Mouse (Mus musculus): ENCODE results near the gene Magi1. TPM values are rescaled to one million over a fixed set of nuclear protein-coding genes. Genes with fewer than 3 reads are reported as not detected.

Magi1 gene
- polyA plus RNA-seq, 1 experiment: 1.3 TPM

DNA sequence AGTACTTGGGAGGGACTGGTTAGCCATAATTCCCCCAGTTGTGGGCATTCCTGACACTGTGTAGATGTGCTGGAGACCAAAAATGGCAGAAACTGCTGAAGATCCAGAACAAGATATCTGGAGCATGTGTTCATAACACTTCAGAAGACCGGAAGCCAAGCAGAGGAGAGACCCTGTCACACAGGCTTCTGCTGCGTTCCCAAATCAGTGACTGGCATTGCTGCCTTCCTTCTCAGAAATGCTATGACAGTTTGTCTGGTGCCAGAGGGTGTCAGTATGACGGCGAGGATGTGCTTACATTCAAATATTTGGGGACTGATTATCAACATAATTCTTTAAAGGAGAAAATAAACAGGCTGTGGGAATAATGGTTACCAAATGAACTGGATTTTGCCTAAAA lies 373.7 kb downstream of the Magi1 start:
- TF ChIP-seq POLR2A (IDR thresholded peaks at IDR 0.05; ENCODE audit: borderline replicate concordance, control insufficient read depth, low read depth, low read length) (no peak), CTCF (IDR thresholded peaks at IDR 0.05; ENCODE audit: control insufficient read depth, insufficient read depth, low read length) (no peak)
- H3K27ac ChIP-seq (ENCODE audit: control insufficient read depth, insufficient read depth, low read depth, low read length, poor library complexity): no peak overlapping the region
- no peak overlapping the region for H3K4me3 ChIP-seq (replicated peaks; ENCODE audit: control insufficient read depth, low read depth, low read length)
- H3K4me1 ChIP-seq (ENCODE audit: control insufficient read depth, insufficient read depth, low read length): no peaks in the 10 kb centered on the region
- 82% methylated on average over 4 of the region's 4 CpGs for WGBS

DNA sequence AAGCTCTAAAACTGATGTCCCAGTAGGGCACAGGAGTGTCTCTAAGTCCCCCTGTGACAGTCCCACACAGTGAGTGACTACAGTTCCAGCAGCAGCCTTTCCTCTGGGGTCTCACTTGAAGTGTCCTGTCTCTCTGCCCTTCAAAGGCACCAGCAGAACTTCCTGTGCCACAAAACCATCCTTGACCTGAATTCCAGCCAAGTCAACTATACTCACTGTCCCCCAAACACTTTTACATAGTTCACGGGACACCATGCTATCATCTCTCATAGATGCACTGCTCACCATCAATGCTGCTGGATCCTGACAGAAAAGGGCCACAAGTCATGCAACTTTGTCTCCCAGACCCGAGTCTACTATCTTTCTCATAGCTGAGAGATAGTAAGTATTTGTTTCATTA lies 378.7 kb downstream of the Magi1 start:
- WGBS: 54% methylated on average over 2 of the region's 2 CpGs
- Histone ChIP-seq H3K4me1 (ENCODE audit: control insufficient read depth, insufficient read depth, low read length) (no peaks in the 10 kb centered on the region), H3K4me3 (replicated peaks; ENCODE audit: control insufficient read depth, low read depth, low read length) (no peak overlapping the region), H3K27ac (ENCODE audit: control insufficient read depth, insufficient read depth, low read depth, low read length, poor library complexity) (no peak overlapping the region)
- TF ChIP-seq POLR2A (IDR thresholded peaks at IDR 0.05; ENCODE audit: borderline replicate concordance, control insufficient read depth, low read depth, low read length) (no peak), CTCF (IDR thresholded peaks at IDR 0.05; ENCODE audit: control insufficient read depth, insufficient read depth, low read length) (no peak)

DNA sequence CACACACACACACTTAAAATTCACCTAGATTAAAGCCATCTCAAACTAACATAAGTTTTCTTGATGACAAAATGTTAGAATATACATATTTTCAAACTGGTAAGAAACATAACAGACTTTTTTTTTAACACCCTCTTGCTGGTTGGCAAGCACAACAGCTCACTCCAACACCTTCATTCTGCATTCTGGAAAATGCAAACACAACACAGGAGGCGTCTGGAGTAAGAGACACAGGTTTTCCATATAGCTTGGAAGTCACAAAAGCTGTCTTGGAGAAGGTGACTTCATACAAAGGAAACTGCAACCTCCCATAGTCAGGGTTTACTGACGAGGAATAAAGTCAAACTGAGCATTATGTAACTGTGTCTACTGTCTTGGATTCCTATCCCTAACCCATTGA lies 381.5 kb downstream of the Magi1 start:
- H3K4me1 ChIP-seq (ENCODE audit: control insufficient read depth, insufficient read depth, low read length): no peaks in the 10 kb centered on the region
- TF ChIP-seq CTCF (IDR thresholded peaks at IDR 0.05; ENCODE audit: control insufficient read depth, insufficient read depth, low read length) (no peak), POLR2A (IDR thresholded peaks at IDR 0.05; ENCODE audit: borderline replicate concordance, control insufficient read depth, low read depth, low read length) (no peak)
- no peak overlapping the region for H3K27ac ChIP-seq (ENCODE audit: control insufficient read depth, insufficient read depth, low read depth, low read length, poor library complexity)
- WGBS: 70% methylated on average over 2 of the region's 2 CpGs
- H3K4me3 ChIP-seq (replicated peaks; ENCODE audit: control insufficient read depth, low read depth, low read length): no peak overlapping the region

DNA sequence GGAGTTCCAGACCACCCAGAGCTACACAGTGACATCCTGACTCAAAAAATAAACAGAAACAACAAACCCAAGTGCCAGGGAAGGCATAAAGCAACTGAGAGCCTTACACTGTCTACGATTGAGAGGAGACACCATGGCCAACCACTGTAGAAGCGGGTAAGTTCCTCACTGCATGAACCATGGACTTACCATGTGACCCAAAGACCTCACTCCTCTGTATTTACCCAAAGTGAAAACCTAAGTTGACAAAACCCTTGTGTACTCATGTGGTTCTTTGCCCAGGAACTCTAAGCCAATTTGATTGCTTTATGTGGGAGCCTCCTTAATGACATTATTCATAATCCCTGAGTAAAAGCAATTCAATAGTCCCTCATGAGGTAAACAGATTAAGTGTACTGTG lies 382.3 kb downstream of the Magi1 start:
- Histone ChIP-seq H3K27ac (ENCODE audit: control insufficient read depth, insufficient read depth, low read depth, low read length, poor library complexity) (no peak overlapping the region), H3K4me3 (replicated peaks; ENCODE audit: control insufficient read depth, low read depth, low read length) (no peak overlapping the region), H3K4me1 (ENCODE audit: control insufficient read depth, insufficient read depth, low read length) (no peaks in the 10 kb centered on the region)
- 85% methylated on average over 2 of the region's 2 CpGs for WGBS
- TF ChIP-seq POLR2A (IDR thresholded peaks at IDR 0.05; ENCODE audit: borderline replicate concordance, control insufficient read depth, low read depth, low read length) (no peak), CTCF (IDR thresholded peaks at IDR 0.05; ENCODE audit: control insufficient read depth, insufficient read depth, low read length) (no peak)

DNA sequence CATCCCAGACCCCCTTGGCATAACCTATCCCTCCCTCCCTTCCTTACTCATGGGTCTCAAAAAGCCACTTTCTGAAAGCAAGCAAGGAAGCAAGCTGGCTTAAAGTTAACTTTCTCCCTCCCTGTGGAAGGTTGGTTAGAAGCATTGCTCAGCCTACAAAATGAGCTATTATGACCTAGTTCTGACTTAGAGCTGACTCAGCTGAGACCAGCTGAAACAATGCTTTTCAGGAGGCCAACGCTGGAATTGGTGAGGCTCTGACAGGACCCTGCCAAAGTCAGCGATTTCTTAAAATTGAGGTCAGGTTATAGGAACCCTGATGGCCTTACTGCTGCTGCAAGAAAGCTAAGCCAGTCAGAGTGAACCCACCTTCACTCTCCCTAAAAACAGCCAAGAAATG lies 386.2 kb downstream of the Magi1 start:
- H3K27ac ChIP-seq (ENCODE audit: control insufficient read depth, insufficient read depth, low read depth, low read length, poor library complexity): no peak overlapping the region
- WGBS: 68% methylated on average over 2 of the region's 2 CpGs
- no peak for TF ChIP-seq CTCF (IDR thresholded peaks at IDR 0.05; ENCODE audit: control insufficient read depth, insufficient read depth, low read length)
- no peak for TF ChIP-seq POLR2A (IDR thresholded peaks at IDR 0.05; ENCODE audit: borderline replicate concordance, control insufficient read depth, low read depth, low read length)
- no peak overlapping the region for H3K4me3 ChIP-seq (replicated peaks; ENCODE audit: control insufficient read depth, low read depth, low read length)
- H3K4me1 ChIP-seq (ENCODE audit: control insufficient read depth, insufficient read depth, low read length): no peaks in the 10 kb centered on the region

DNA sequence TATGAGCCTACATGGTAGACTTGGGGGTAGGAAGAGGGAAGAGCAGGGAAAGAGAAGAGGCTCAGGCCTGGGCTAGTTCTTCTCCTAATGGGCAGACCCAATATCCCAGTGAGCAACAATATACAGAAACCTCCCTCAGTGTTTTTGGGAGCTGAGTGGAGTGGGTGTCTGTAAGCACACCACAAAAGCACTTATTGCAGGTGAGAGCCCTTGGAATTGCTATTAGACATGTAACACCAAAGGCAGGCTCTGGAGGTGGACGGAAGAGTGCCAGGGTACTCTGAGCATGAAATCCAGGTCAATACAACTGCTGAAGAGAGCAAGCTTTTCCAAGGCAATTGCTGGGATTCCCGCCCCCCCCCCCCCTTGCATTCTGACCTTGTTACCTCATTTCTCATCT lies 388.0 kb downstream of the Magi1 start:
- H3K27ac ChIP-seq (ENCODE audit: control insufficient read depth, insufficient read depth, low read depth, low read length, poor library complexity): no peak overlapping the region
- no peak overlapping the region for H3K4me3 ChIP-seq (replicated peaks; ENCODE audit: control insufficient read depth, low read depth, low read length)
- no peaks in the 10 kb centered on the region for H3K4me1 ChIP-seq (ENCODE audit: control insufficient read depth, insufficient read depth, low read length)
- 81% methylated on average over 2 of the region's 2 CpGs for WGBS
- TF ChIP-seq CTCF (IDR thresholded peaks at IDR 0.05; ENCODE audit: control insufficient read depth, insufficient read depth, low read length): no peak
- TF ChIP-seq POLR2A (IDR thresholded peaks at IDR 0.05; ENCODE audit: borderline replicate concordance, control insufficient read depth, low read depth, low read length): no peak

DNA sequence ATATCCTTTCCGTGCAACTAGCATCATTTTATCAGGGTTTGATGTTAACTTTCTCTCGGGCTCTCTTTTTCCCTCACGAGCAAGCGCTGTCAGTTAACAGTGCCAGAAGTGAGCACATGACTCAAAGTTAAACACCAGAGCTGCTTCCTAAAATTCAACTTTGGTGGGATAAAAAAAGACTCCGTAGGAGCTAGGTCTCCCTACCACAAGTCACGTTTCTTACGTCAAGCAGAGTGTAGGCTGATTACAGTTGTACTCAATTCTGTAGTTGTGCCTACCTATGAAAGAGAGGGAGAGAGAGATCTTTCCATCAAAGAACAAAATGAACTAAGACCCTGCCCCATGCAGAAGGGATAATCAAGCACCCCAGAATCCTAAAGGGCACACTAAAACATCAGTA lies 389.8 kb downstream of the Magi1 start:
- no peaks in the 10 kb centered on the region for H3K4me1 ChIP-seq (ENCODE audit: control insufficient read depth, insufficient read depth, low read length)
- TF ChIP-seq CTCF (IDR thresholded peaks at IDR 0.05; ENCODE audit: control insufficient read depth, insufficient read depth, low read length) (no peak), POLR2A (IDR thresholded peaks at IDR 0.05; ENCODE audit: borderline replicate concordance, control insufficient read depth, low read depth, low read length) (no peak)
- no peak overlapping the region for H3K4me3 ChIP-seq (replicated peaks; ENCODE audit: control insufficient read depth, low read depth, low read length)
- no peak overlapping the region for H3K27ac ChIP-seq (ENCODE audit: control insufficient read depth, insufficient read depth, low read depth, low read length, poor library complexity)
- WGBS: 87% methylated on average over 7 of the region's 7 CpGs

DNA sequence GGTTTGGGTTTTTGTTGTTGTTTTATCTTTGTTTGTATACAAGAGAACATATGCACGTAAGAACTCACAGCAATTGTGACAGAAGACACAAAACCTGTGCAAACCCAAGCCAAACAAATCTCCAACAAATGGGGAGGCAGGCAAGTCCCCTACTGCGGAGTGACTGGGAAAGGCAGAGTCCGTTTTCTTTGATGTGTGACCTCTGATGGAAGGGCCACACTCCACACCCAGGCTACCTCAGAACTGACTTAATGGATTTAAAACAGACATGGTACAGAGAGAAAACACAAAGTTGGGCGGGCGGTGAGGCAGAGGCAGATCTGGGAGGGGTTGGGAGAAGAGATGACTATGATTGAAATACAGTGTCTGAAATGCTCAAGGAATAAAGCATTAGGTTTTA lies 390.8 kb downstream of the Magi1 start:
- no peaks in the 10 kb centered on the region for H3K4me1 ChIP-seq (ENCODE audit: control insufficient read depth, insufficient read depth, low read length)

DNA sequence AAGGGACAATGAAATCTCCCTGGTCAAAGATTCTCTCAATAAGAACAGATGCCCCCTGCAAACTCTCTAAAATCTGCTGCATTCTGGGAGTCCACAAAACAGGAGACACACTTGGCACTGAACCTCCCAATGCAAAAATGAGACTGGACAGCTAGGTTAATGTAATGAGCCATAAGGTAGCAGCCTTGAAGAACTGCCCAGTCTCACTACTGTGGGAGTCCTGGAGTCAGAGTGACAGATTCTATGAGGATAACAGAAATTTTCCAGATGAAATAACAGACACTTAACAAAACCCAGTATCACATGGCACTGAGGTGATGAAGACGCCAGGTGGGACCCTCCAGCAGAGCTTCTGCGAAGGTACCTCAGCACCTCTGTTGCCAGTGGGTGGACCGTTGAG lies 393.7 kb downstream of the Magi1 start:
- WGBS: 91% methylated on average over 3 of the region's 3 CpGs
- H3K4me3 ChIP-seq (replicated peaks; ENCODE audit: control insufficient read depth, low read depth, low read length): no peak overlapping the region

More for the DNA sequence above, 390.8 kb downstream of the Magi1 start:
- no peak overlapping the region for H3K27ac ChIP-seq (ENCODE audit: control insufficient read depth, insufficient read depth, low read depth, low read length, poor library complexity)
- no peak for TF ChIP-seq POLR2A (IDR thresholded peaks at IDR 0.05; ENCODE audit: borderline replicate concordance, control insufficient read depth, low read depth, low read length)
- no peak for TF ChIP-seq CTCF (IDR thresholded peaks at IDR 0.05; ENCODE audit: control insufficient read depth, insufficient read depth, low read length)
- no peak overlapping the region for H3K4me3 ChIP-seq (replicated peaks; ENCODE audit: control insufficient read depth, low read depth, low read length)
- WGBS: 79% methylated on average over 5 of the region's 5 CpGs

More for the DNA sequence above, 393.7 kb downstream of the Magi1 start:
- TF ChIP-seq POLR2A (IDR thresholded peaks at IDR 0.05; ENCODE audit: borderline replicate concordance, control insufficient read depth, low read depth, low read length): no peak
- no peak for TF ChIP-seq CTCF (IDR thresholded peaks at IDR 0.05; ENCODE audit: control insufficient read depth, insufficient read depth, low read length)
- H3K4me1 ChIP-seq (ENCODE audit: control insufficient read depth, insufficient read depth, low read length): no peaks in the 10 kb centered on the region
- no peak overlapping the region for H3K27ac ChIP-seq (ENCODE audit: control insufficient read depth, insufficient read depth, low read depth, low read length, poor library complexity)

All from bone marrow, adult 2 months (tissue).